Mouse (Mus musculus): ENCODE data around the gene Usf2.

DNA sequence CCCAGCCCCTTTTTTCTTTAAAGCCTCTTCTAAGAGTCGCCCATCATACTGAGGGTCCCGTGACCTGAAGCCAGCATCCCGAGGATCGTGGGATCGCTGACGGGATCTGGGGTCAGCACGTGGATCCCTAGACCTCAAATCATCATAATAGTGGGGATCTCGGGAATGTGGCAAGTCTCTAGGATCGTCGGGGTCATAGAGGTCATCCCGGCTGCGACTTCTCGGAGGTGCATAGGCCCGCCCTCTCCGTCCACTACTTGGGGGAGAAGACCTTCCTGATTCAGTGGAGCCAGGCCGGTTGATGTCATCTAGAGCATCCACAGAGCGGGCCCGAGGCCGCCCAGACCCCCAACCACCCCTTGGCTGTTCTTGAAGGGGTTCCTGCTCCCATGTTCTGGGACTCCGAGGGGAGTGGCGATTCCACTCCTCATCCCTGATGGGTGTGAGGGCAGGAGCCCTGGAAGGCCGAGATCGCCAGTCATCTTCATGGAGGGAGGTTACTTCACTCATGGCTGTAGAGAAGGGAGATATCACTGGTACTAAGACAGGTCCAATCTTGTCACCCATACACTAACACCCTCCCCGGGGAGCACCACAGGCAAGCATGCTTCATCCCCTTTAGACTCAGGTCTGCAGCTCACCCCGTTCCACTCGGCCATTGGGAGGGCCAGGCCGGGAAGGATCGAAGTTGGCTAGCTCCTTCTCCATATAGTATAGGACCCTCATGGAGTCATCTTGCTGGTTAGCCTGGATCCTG, 1.7 kb upstream of the Usf2 start:
- TF ChIP-seq CTCF (IDR thresholded peaks at IDR 0.05) (no peak), EP300 (IDR thresholded peaks at IDR 0.05) (no peak)

Data from lung, postnatal 0 days (tissue).